Mouse (Mus musculus) olfactory bulb, adult 2 months (tissue): Measurements from ENCODE around the gene Dera.

Experiments
- CTCF ChIP-seq: fragments of 200-500 bp; IDR thresholded peaks from 2 replicates; pipeline ENCODE4 v1.5.1; 2012; ENCODE audit warnings: low read depth, mild to moderate bottlenecking, low read length, moderate library complexity; ENCODE audit not compliant: insufficient read depth
- POLR2A ChIP-seq: fragments of 200-500 bp; IDR thresholded peaks from 2 replicates; pipeline ENCODE4 v1.6.1; 2012; ENCODE audit warnings: mild to moderate bottlenecking, low read depth, low read length, moderate library complexity; ENCODE audit not compliant: insufficient read depth

- no peak for TF ChIP-seq CTCF
- no peak for TF ChIP-seq POLR2A
Observed at GRCm38 (mm10) chr6:137829056-137829776, 74.9 kb downstream of the Dera start.
